Mouse (Mus musculus) kidney, postnatal 0 days (tissue): Measurements from ENCODE around the gene Sult1a1. TPM values are rescaled to one million over a fixed set of nuclear protein-coding genes. Genes with fewer than 3 reads are reported as not detected.

Experiments
- ATAC-seq: fragments of 200-750 bp; cut with Nextera tagmentation; replicated peaks from 2 replicates; pipeline ENCODE4 v1.8.0; 2017; ENCODE audit warnings: low read depth, moderate number of reproducible peaks, moderate TSS enrichment, moderate library complexity; ENCODE audit not compliant: low FRiP score
- DNase-seq: peaks from one replicate; pipeline ENCODE4 v3.0.0-alpha.2; 2016; ENCODE audit warnings: low spot score
- H3K27ac ChIP-seq: fragments of 300-500 bp; sonication (generic); 2 replicates; pipeline ENCODE4 v1.5.1; 2014; ENCODE audit warnings: mild to moderate bottlenecking
- H3K27me3 ChIP-seq: fragments of 300-500 bp; sonication (generic); 2 replicates; pipeline ENCODE4 v1.6.1; 2014; ENCODE audit warnings: low read length, mixed read lengths; ENCODE audit not compliant: insufficient read depth
- H3K36me3 ChIP-seq: fragments of 300-500 bp; sonication (generic); 2 replicates; pipeline ENCODE4 v1.6.1; 2014; ENCODE audit warnings: low read length, mixed read lengths; ENCODE audit not compliant: insufficient read depth
- H3K4me1 ChIP-seq: fragments of 300-500 bp; sonication (generic); replicated peaks from 2 replicates; pipeline ENCODE4 v1.6.1; 2014; ENCODE audit warnings: antibody characterized with exemption, low read length, mixed read lengths; ENCODE audit not compliant: insufficient read depth
- H3K4me2 ChIP-seq: fragments of 300-500 bp; sonication (generic); 2 replicates; pipeline ENCODE4 v1.6.1; 2014; ENCODE audit warnings: mild to moderate bottlenecking, low read length, moderate library complexity, mixed read lengths
- H3K4me3 ChIP-seq: fragments of 300-500 bp; sonication (generic); replicated peaks from 2 replicates; pipeline ENCODE4 v1.5.1; 2014; ENCODE audit warnings: low read depth, low read length
- H3K9ac ChIP-seq: fragments of 300-500 bp; sonication (generic); 2 replicates; pipeline ENCODE4 v1.6.1; 2014; ENCODE audit warnings: low read depth, low read length
- H3K9me3 ChIP-seq: fragments of 300-500 bp; sonication (generic); replicated peaks from 2 replicates; pipeline ENCODE4 v1.6.1; 2016; ENCODE audit warnings: low read length, inconsistent platforms, mixed read lengths
- CTCF ChIP-seq: IDR thresholded peaks from 2 replicates; pipeline ENCODE4 v1.5.1; 2016; ENCODE audit warnings: antibody characterized with exemption, low read depth, mild to moderate bottlenecking, moderate library complexity
- WGBS: fragments of 180-500 bp; shearing (Covaris S2); extraction: QIAGEN DNeasy Blood & Tissue Kit; methylation state at CpG from one replicate; pipeline ENCODE4 v1.1.7; 2014; 5-methylcytosine and 5-hydroxymethylcytosine counted together
- polyA plus RNA-seq: library from polyadenylated mRNA; unstranded; fragments of >200 nt; fragmentation: Nextera tagmentation; extraction: Ambion mirVana; gene quantifications from 2 replicates; pipeline ENCODE4 v1.2.1, GENCODE M21; 2015

Sult1a1 gene
- polyA plus RNA-seq, 1 experiment from 2014 or later: 17.3 TPM

DNA sequence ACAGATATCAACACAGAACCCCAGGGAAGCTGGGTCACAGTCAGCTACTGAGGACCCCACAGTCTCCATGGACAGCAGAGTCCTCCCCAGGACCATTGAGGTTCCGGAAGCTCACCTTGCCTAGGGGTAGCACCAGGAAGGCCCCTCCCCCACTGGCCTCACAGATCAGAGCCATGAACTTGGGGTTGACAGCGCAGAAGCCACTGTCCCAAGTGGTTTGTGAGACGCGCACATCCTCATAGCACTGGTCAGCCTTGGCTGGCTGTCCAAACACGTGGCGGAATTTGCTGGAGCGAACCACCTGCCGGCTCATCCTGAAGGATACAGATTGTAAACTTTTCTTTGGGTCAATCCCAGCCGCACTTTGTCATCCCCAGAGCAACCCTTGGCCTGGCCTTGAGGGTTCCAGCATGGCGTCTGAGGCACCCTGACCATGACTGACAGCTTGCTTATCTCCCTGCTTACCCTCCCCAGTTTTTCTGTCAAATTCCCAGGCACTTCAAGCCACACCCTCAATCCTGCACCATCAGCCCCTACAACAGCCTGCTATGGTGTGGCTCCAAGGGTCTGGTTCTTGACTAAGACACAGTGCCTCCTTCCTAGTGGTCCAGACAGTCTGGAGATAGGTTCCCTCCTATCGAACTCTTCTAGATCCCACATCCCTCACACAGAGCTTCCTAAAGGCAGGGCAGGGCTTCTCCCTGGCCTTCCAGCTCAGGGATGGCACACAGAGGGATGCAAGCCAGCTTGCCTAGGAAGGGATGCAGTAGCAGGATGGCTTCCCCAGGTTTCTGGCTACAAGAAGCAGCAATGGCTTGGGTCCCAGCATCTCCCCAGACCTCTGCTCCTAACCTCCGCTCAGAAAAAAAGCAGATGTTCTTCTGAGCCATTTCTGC, 26.9 kb upstream of the Sult1a1 start:
- H3K4me3 ChIP-seq: no peak overlapping the region
- 75% methylated on average over 12 of the region's 12 CpGs for WGBS

DNA sequence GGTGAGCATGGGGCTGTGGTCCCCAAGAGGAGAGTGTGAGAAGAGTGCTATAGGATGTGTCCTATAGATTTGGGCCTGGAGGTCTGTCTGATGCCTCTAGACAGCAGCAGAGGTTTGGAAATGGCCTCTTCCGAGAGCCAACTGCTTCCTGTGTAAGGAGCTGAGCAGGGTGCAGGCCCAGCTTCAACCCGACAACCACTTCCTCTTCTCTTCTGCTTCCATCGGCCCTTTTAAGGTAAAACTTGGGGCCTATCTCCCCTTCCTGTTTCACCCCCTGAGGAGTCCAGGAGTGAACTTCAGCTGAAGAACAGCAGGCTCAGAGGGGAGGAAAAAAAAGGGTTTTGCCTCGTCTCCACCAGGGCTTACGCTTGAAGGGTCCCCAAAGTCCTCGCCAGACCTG, 26.1 kb upstream of the Sult1a1 start:
- no peak for TF ChIP-seq CTCF

More for the DNA sequence above, 26.9 kb upstream of the Sult1a1 start:
- H3K9me3 ChIP-seq: no peaks in the 10 kb centered on the region
- DNase-seq: no peak
- no peak for TF ChIP-seq CTCF
- no peaks in the 10 kb centered on the region for H3K36me3 ChIP-seq
- H3K9ac ChIP-seq: no peak overlapping the region
- ATAC-seq: no peak
- no peaks in the 10 kb centered on the region; the same call in 1 of the 2 replicates for H3K27me3 ChIP-seq
- H3K4me1 ChIP-seq: peaks cover 9% of the 10 kb centered on the region
- no peak overlapping the region for H3K27ac ChIP-seq
- 0 out of 2 replicates have a peak overlapping the region, but pooled peaks have one; percentile 67 for H3K4me2 ChIP-seq

GRCm38 (mm10) chr7:126701559-126702357, 25.5 kb upstream of the Sult1a1 start:
- peak overlapping the region; percentile 27; the same call in 1 of the 2 replicates for H3K4me2 ChIP-seq
- H3K9me3 ChIP-seq: no peaks in the 10 kb centered on the region
- TF ChIP-seq CTCF: no peak
- H3K4me1 ChIP-seq: peaks cover 11% of the 10 kb centered on the region
- DNase-seq (no peak), ATAC-seq (no peak)
- H3K27ac ChIP-seq: no peak overlapping the region
- no peaks in the 10 kb centered on the region; the same call in 1 of the 2 replicates for H3K27me3 ChIP-seq
- no peaks in the 10 kb centered on the region for H3K36me3 ChIP-seq
- H3K4me3 ChIP-seq: no peak overlapping the region
- WGBS: 61% methylated on average over 24 of the region's 24 CpGs
- H3K9ac ChIP-seq: 0 out of 2 replicates have a peak overlapping the region, but pooled peaks have one; percentile 25

More for the DNA sequence above, 26.1 kb upstream of the Sult1a1 start:
- no peak for ATAC-seq
- DNase-seq: no peak
- WGBS: 82% methylated on average over 6 of the region's 6 CpGs
- Histone ChIP-seq H3K27me3 (no peaks in the 10 kb centered on the region; the same call in 1 of the 2 replicates), H3K9me3 (no peaks in the 10 kb centered on the region), H3K4me1 (peaks cover 9% of the 10 kb centered on the region), H3K4me2 (no peak overlapping the region), H3K36me3 (no peaks in the 10 kb centered on the region), H3K27ac (no peak overlapping the region), H3K9ac (no peak overlapping the region), H3K4me3 (no peak overlapping the region)

DNA sequence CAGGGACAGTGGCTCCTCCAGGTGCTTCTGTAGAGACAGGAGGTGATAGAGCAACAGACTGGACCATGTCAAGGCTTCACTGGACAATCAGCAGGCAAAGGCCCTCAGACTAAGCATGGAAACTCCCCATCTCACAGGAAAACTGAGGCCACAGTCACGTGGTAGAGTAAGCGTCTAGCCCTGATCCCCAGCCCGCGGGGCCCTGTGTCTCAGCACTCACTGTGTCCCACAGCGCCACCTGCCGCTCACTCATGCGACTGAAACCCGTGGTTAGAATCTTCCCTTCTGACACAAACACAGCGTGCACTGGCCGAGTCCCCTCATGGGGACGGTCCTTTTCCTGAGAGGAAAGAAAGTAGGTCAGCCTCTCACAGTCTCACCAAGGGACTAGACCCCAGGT, 24.8 kb upstream of the Sult1a1 start:
- Histone ChIP-seq H3K27me3 (no peaks in the 10 kb centered on the region; the same call in 1 of the 2 replicates), H3K9me3 (no peaks in the 10 kb centered on the region), H3K9ac (0 out of 2 replicates have a peak overlapping the region, but pooled peaks have one; percentile 25), H3K4me2 (peak overlapping the region; percentile 27; the same call in 1 of the 2 replicates), H3K36me3 (no peaks in the 10 kb centered on the region), H3K4me1 (peaks cover 16% of the 10 kb centered on the region), H3K27ac (no peak overlapping the region), H3K4me3 (no peak overlapping the region)
- TF ChIP-seq CTCF: peak; percentile 93
- DNase-seq (peak; percentile 93), ATAC-seq (peak; percentile 55; the same call in 1 of the 2 replicates)
- WGBS: under 1% methylated on average over 11 of the region's 11 CpGs

DNA sequence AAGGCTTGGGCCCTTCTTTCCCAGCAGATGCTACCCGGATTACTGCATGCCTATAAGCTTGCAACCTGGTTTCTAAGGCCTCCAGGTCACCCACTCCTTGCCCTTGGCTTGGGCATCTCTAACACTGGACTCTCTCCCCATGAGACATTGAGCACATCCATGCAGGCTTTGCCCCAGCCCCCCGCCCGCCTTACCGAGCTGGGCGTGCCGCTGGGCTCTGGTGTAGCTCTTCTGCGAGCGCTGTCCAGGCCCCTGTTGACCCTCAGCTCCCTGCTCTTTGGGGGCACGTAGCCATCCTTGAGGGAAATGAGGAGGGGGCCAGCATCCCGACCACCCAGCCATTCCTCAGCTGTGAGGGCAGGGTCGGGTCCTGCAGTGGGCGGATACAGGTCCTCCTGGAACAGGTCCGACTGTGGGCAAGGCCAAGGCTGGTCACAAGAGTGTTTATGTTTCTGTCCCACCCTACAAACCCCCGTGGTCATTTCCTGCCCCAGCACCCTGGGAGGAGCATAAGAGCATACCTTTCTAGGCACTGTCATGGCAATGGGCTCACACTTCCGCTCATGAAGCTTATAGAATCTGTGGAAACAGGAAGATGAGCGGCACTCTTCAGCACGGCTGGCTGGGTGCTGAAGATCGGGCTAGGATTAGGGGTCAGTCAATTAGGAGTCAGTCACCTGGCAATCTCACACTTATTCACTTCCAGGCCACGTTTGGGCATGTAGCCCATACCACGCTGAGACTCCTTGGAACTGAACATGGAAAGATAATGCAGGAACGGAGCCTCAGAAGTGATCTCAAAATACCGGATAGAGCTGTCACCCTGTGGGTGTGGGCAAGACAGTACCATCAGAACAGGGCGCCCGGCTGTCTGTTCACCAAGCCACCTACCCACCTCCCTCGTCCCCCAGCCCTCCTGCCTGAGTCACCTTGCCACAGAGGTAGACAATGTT, 24.1 kb upstream of the Sult1a1 start:
- Histone ChIP-seq H3K9ac (no peak overlapping the region), H3K4me1 (peaks cover 16% of the 10 kb centered on the region), H3K27ac (no peak overlapping the region), H3K9me3 (no peaks in the 10 kb centered on the region), H3K36me3 (no peaks in the 10 kb centered on the region), H3K27me3 (no peaks in the 10 kb centered on the region; the same call in 1 of the 2 replicates), H3K4me2 (no peak overlapping the region), H3K4me3 (no peak overlapping the region)
- DNase-seq (no peak), ATAC-seq (no peak)
- TF ChIP-seq CTCF: no peak
- WGBS: 82% methylated on average over 25 of the region's 25 CpGs
